Mouse (Mus musculus) MEL (cell line): ENCODE data around the gene Gm9964. TPM values are rescaled to one million over a fixed set of nuclear protein-coding genes. Genes with fewer than 3 reads are reported as not detected.
A peak's percentile ranks its signal among the peaks of the same experiment; 100 is the strongest.

Experiments
- DNase-seq: peaks from one replicate; pipeline ENCODE4 v3.0.0; 2011; ENCODE audit warnings: low read depth, low spot score
- H3K27ac ChIP-seq: 2 replicates; pipeline ENCODE4 v1.5.1; 2012; ENCODE audit warnings: low read depth, mild to moderate bottlenecking, control low read depth, low read length, moderate library complexity; ENCODE audit not compliant: control insufficient read depth
- H3K27me3 ChIP-seq, 2 experiments: fragments of 150-350 bp in 1 of 2; sonication (generic) in 1 of 2; 2 replicates each; pipeline ENCODE4 v1.6.1; 2012; ENCODE audit warnings: low read length in 2 of 2, mild to moderate bottlenecking in 2 of 2, improper control_type of control experiment in 1 of 2, moderate library complexity in 1 of 2; ENCODE audit not compliant: insufficient read depth in 2 of 2, control insufficient read depth in 1 of 2
- H3K36me3 ChIP-seq, 2 experiments: 2 replicates each; pipeline ENCODE4 v1.6.1; 2012 to 2014; ENCODE audit warnings: low read length in 2 of 2, improper control_type of control experiment in 1 of 2, inconsistent platforms in 1 of 2, mild to moderate bottlenecking in 1 of 2; ENCODE audit not compliant: insufficient read depth in 2 of 2, control insufficient read depth in 1 of 2
- H3K4me1 ChIP-seq, 2 experiments: fragments of 150-350 bp in 1 of 2; sonication (generic) in 1 of 2; 2 replicates each; pipeline ENCODE4 v1.6.1; 2012; ENCODE audit warnings: low read length in 2 of 2, improper control_type of control experiment in 1 of 2, mild to moderate bottlenecking in 1 of 2; ENCODE audit not compliant: insufficient read depth in 2 of 2, control insufficient read depth in 1 of 2
- H3K4me3 ChIP-seq, 2 experiments: fragments of 150-350 bp in 1 of 2; sonication (generic) in 1 of 2; 2 replicates each; pipeline ENCODE4 v1.5.1; 2012; ENCODE audit warnings: low read depth in 2 of 2, low read length in 2 of 2, mild to moderate bottlenecking in 2 of 2, moderate library complexity in 2 of 2, control low read depth in 1 of 2, improper control_type of control experiment in 1 of 2; ENCODE audit not compliant: control insufficient read depth in 1 of 2, insufficient read depth in 1 of 2
- H3K79me2 ChIP-seq: 2 replicates; pipeline ENCODE4 v1.6.1; 2012; ENCODE audit warnings: mild to moderate bottlenecking, low read length, moderate library complexity; ENCODE audit not compliant: control insufficient read depth, poor library complexity, insufficient read depth
- H3K9ac ChIP-seq: 2 replicates; pipeline ENCODE4 v1.6.1; 2012; ENCODE audit warnings: low read depth, mild to moderate bottlenecking, control low read depth, low read length, moderate library complexity; ENCODE audit not compliant: control insufficient read depth, poor library complexity, severe bottlenecking
- H3K9me3 ChIP-seq: fragments of 150-350 bp; sonication (generic); replicated peaks from 2 replicates; pipeline ENCODE4 v1.6.1; 2012; ENCODE audit warnings: mild to moderate bottlenecking, low read length, improper control_type of control experiment, moderate library complexity; ENCODE audit not compliant: insufficient read depth
- BHLHE40 ChIP-seq: IDR thresholded peaks from 2 replicates; pipeline ENCODE4 v1.6.1; 2012; ENCODE audit warnings: low read depth, mild to moderate bottlenecking, inconsistent platforms, low read length, improper control_type of control experiment, borderline replicate concordance
- CHD1 ChIP-seq: IDR thresholded peaks from 2 replicates; pipeline ENCODE4 v1.6.1; 2012; ENCODE audit warnings: low read depth, mild to moderate bottlenecking, inconsistent platforms, low read length, improper control_type of control experiment
- CTCF ChIP-seq, 3 experiments: IDR thresholded peaks in 2 of 3; conservative IDR thresholded peaks in 1 of 3; 2 replicates each; pipeline ENCODE4 v1.5.1; 2011 to 2012; ENCODE audit warnings: low read length in 3 of 3, low read depth in 2 of 3, mild to moderate bottlenecking in 2 of 3, improper control_type of control experiment in 1 of 3, inconsistent platforms in 1 of 3, mixed read lengths in 1 of 3, moderate library complexity in 1 of 3; ENCODE audit not compliant: control insufficient read depth in 1 of 3, insufficient read depth in 1 of 3, poor library complexity in 1 of 3, severe bottlenecking in 1 of 3
- E2F4 ChIP-seq: IDR thresholded peaks from 2 replicates; pipeline ENCODE4 v1.6.1; 2011; ENCODE audit warnings: low read depth, low read length, improper control_type of control experiment, borderline replicate concordance
- ELF1 ChIP-seq: IDR thresholded peaks from 2 replicates; pipeline ENCODE4 v1.6.1; 2014; ENCODE audit warnings: low read depth, mild to moderate bottlenecking, inconsistent platforms, low read length, improper control_type of control experiment, moderate library complexity
- EP300 ChIP-seq, 2 experiments: IDR thresholded peaks; 2 replicates each; pipeline ENCODE4 v1.6.1; 2011; ENCODE audit warnings: improper control_type of control experiment in 2 of 2, low read length in 2 of 2, low read depth in 1 of 2, mild to moderate bottlenecking in 1 of 2
- ETS1 ChIP-seq: IDR thresholded peaks from 2 replicates; pipeline ENCODE4 v1.6.1; 2012; ENCODE audit warnings: low read depth, mild to moderate bottlenecking, inconsistent platforms, low read length, improper control_type of control experiment, moderate library complexity
- GATA1 ChIP-seq: IDR thresholded peaks from 2 replicates; pipeline ENCODE4 v1.6.1; 2011; ENCODE audit warnings: low read depth, low read length, improper control_type of control experiment
- HCFC1 ChIP-seq: IDR thresholded peaks from 2 replicates; pipeline ENCODE4 v1.6.1; 2012; ENCODE audit warnings: low read depth, mild to moderate bottlenecking, inconsistent platforms, low read length, improper control_type of control experiment, moderate library complexity
- JUND ChIP-seq: IDR thresholded peaks from 2 replicates; pipeline ENCODE4 v1.6.1; 2011; ENCODE audit warnings: low read depth, mild to moderate bottlenecking, improper control_type of control experiment, low read length
- KAT2A ChIP-seq: conservative IDR thresholded peaks from 2 replicates; pipeline ENCODE4 v1.6.1; 2012; ENCODE audit warnings: low read depth, low read length, improper control_type of control experiment, inconsistent platforms
- MAZ ChIP-seq: IDR thresholded peaks from 2 replicates; pipeline ENCODE4 v1.6.1; 2012; ENCODE audit warnings: low read depth, mild to moderate bottlenecking, inconsistent platforms, low read length, improper control_type of control experiment
- MEF2A ChIP-seq: IDR thresholded peaks from 2 replicates; pipeline ENCODE4 v1.6.1; 2014; ENCODE audit warnings: low read depth, mild to moderate bottlenecking, inconsistent platforms, low read length, improper control_type of control experiment; ENCODE audit not compliant: poor library complexity, insufficient replicate concordance, severe bottlenecking; ENCODE audit errors: extremely low read depth
- MYB ChIP-seq: IDR thresholded peaks from 2 replicates; pipeline ENCODE4 v1.6.1; 2011; ENCODE audit warnings: mild to moderate bottlenecking, low read depth, low read length, improper control_type of control experiment
- MYC ChIP-seq: IDR thresholded peaks from 2 replicates; pipeline ENCODE4 v1.6.1; 2011; ENCODE audit warnings: low read depth, mild to moderate bottlenecking, low read length, improper control_type of control experiment, moderate library complexity
- RCOR1 ChIP-seq: IDR thresholded peaks from 2 replicates; pipeline ENCODE4 v1.6.1; 2012; ENCODE audit warnings: low read depth, mild to moderate bottlenecking, inconsistent platforms, low read length, improper control_type of control experiment
- SIN3A ChIP-seq: IDR thresholded peaks from 2 replicates; pipeline ENCODE4 v1.6.1; 2012; ENCODE audit warnings: low read length, improper control_type of control experiment, inconsistent platforms
- TAL1 ChIP-seq: IDR thresholded peaks from 2 replicates; pipeline ENCODE4 v1.6.1; 2012; ENCODE audit warnings: mild to moderate bottlenecking, inconsistent platforms, low read length, moderate library complexity, mixed read lengths
- TCF12 ChIP-seq: IDR thresholded peaks from 2 replicates; pipeline ENCODE4 v1.6.1; 2014; ENCODE audit warnings: low read depth, mild to moderate bottlenecking, inconsistent platforms, low read length, improper control_type of control experiment, moderate library complexity
- UBTF ChIP-seq: IDR thresholded peaks from 2 replicates; pipeline ENCODE4 v1.6.1; 2012; ENCODE audit warnings: low read depth, mild to moderate bottlenecking, inconsistent platforms, low read length, improper control_type of control experiment, moderate library complexity, borderline replicate concordance; ENCODE audit not compliant: insufficient read depth
- USF2 ChIP-seq, 2 experiments: IDR thresholded peaks; 2 replicates each; pipeline ENCODE4 v1.6.1; 2011 to 2012; ENCODE audit warnings: improper control_type of control experiment in 2 of 2, low read length in 2 of 2, borderline replicate concordance in 1 of 2, inconsistent platforms in 1 of 2, low read depth in 1 of 2, mild to moderate bottlenecking in 1 of 2; ENCODE audit not compliant: insufficient read depth in 1 of 2
- polyA plus RNA-seq, 2 experiments: library from polyadenylated mRNA; stranded (reverse) in 1 of 2; unstranded in 1 of 2; fragments of >175 nt in 1 of 2; fragments of >200 nt in 1 of 2; gene quantifications; 2 replicates each; pipeline versions ENCODE4 v1.2.1 to v1.2.4; 2012; ENCODE audit warnings: low replicate concordance in 2 of 2, low read depth in 1 of 2; ENCODE audit not compliant: insufficient read length in 2 of 2, insufficient read depth in 1 of 2, missing spikeins in 1 of 2
- total RNA-seq: library from RNA; depleted of rRNA; stranded (reverse); fragments of 300-350 nt; gene quantifications from 2 replicates; pipeline ENCODE4 v1.2.3, GENCODE M21; 2012

Gm9964 gene
- total and polyA plus RNA-seq, 3 experiments: not detected

- no peaks in the 10 kb centered on the region for H3K9me3 ChIP-seq
- no peak for TF ChIP-seq MAZ
- TF ChIP-seq BHLHE40: no peak
- no peak for TF ChIP-seq CHD1
- no peak for TF ChIP-seq MEF2A
- TF ChIP-seq UBTF: no peak
- no peak for TF ChIP-seq JUND
- TF ChIP-seq EP300 (IDR thresholded peaks at IDR 0.05; ENCODE audit: low read depth in 1 of 2, low read length in 2 of 2): no peak
- TF ChIP-seq USF2 (IDR thresholded peaks at IDR 0.05; ENCODE audit: borderline replicate concordance in 1 of 2, insufficient read depth in 1 of 2, low read depth in 1 of 2, low read length in 2 of 2): no peak
- no peak for TF ChIP-seq HCFC1
- no peak for TF ChIP-seq MYB
- peaks cover 0 to 6% of the 10 kb centered on the region in 2 experiments; a peak in 2 of 4 replicates for H3K27me3 ChIP-seq
- DNase-seq: no peak
- H3K9ac ChIP-seq: no peak overlapping the region
- no peak overlapping the region for H3K4me3 ChIP-seq
- H3K27ac ChIP-seq: no peak overlapping the region
- no peaks in the 10 kb centered on the region for H3K36me3 ChIP-seq
- H3K4me1 ChIP-seq: no peaks in the 10 kb centered on the region
- H3K79me2 ChIP-seq: no peaks in the 10 kb centered on the region
Observed at GRCm38 (mm10) chr11:79316807-79317345, 20.2 kb upstream of the Gm9964 start.

- Histone ChIP-seq H3K79me2 (no peaks in the 10 kb centered on the region; the same call in 1 of the 2 replicates), H3K4me1 (peaks cover 10 to 34% of the 10 kb centered on the region in 2 experiments), H3K36me3 (peaks cover 0 to 24% of the 10 kb centered on the region in 2 experiments; a peak in 2 of 4 replicates), H3K9me3 (no peaks in the 10 kb centered on the region), H3K27me3 (no peaks in the 10 kb centered on the region; a peak in 1 of 4 replicates), H3K4me3 (no peak overlapping the region), H3K9ac (no peak overlapping the region), H3K27ac (peak overlapping the region; percentile 20)
- DNase-seq: peak; percentile 64
- TF ChIP-seq CHD1: no peak
- no peak for TF ChIP-seq E2F4
- TF ChIP-seq EP300 (IDR thresholded peaks at IDR 0.05; ENCODE audit: low read depth in 1 of 2, low read length in 2 of 2): peak; percentile 81 to 92
- peak; percentile 93 for TF ChIP-seq TCF12
- TF ChIP-seq TAL1: peak; percentile 68
- peak; percentile 71; the same call in 1 of the 2 replicates for TF ChIP-seq ETS1
- TF ChIP-seq ELF1: peak; percentile 49
- peak; percentile 81 for TF ChIP-seq RCOR1
- no peak for TF ChIP-seq CTCF (IDR thresholded peaks at IDR 0.05 in 2 of 3, conservative IDR thresholded peaks at IDR 0.05 in 1 of 3; ENCODE audit: control insufficient read depth in 1 of 3, insufficient read depth in 1 of 3, low read depth in 2 of 3, low read length in 3 of 3, poor library complexity in 1 of 3, severe bottlenecking in 1 of 3)
- no peak for TF ChIP-seq BHLHE40
- TF ChIP-seq SIN3A: peak; percentile 48
- TF ChIP-seq GATA1: peak; percentile 99
- TF ChIP-seq USF2 (IDR thresholded peaks at IDR 0.05; ENCODE audit: borderline replicate concordance in 1 of 2, insufficient read depth in 1 of 2, low read depth in 1 of 2, low read length in 2 of 2): no peak
- no peak for TF ChIP-seq KAT2A
- TF ChIP-seq MYC: peak; percentile 35; the same call in 1 of the 2 replicates
Observed at GRCm38 (mm10) chr11:79310467-79310866, 13.8 kb upstream of the Gm9964 start.
